8 mouse cellular contexts compared by ENCODE assay signal in the genomic region with DNA sequence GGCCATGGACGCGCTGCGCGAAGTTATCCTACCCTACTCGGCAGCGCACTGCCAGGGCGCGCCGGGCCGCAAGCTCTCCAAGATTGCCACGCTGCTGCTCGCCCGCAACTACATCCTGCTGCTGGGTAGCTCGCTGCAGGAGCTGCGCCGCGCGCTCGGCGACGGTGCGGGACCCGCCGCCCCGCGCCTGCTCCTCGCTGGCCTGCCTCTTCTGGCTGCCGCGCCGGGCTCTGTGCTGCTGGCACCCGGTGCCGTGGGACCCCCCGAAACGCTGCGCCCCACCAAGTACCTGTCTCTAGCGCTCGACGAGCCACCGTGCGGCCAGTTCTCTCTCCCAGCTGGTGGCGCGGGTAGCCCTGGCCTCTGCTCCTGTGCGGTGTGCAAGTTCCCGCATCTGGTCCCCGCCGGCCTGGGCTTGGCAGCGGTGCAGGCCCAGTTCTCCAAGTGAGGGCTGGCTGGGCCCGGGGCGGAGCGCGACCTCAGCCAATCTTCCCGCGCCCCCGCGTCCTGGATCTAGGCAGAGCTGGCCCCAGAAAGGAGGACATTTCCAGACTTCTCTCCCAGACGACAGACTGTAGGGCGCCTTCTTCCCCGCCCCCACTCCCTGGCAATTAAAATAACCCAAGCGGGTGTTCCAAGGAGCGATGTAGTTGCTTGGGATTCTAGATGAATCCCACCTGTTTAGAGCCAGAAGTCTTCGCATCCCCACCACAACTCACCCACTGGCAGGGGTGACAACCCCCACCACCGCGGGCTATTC. TPM values are rescaled to one million over a fixed set of nuclear protein-coding genes. Genes with fewer than 3 reads are reported as not detected.
DNase-seq lines count a peak whose midpoint lies in the region; ATAC-seq and TF ChIP-seq lines count a peak whose summit lies in the region.

No protein-coding gene starts in this region.

- H3K4me2 ChIP-seq in limb, embryonic 11.5 days (ENCODE audit: low read depth, severe bottlenecking) = peak overlapping the region; percentile 84

- WGBS in limb, embryonic 11.5 days = under 1% methylated on average over 62 of the region's 63 CpGs

- H3K9me3 ChIP-seq in limb, embryonic 11.5 days (ENCODE audit: control insufficient read depth, low read length) = no peaks in the 10 kb centered on the region

- H3K27ac ChIP-seq in layer of hippocampus, adult 2 months = peak overlapping the region; percentile 85
- peak overlapping the region; percentile 70 for H3K27ac ChIP-seq in cortical plate, adult 2 months (ENCODE audit: insufficient read depth, low read length)
- no peak overlapping the region for H3K27ac ChIP-seq in limb, embryonic 11.5 days (replicated peaks; ENCODE audit: low read depth, low read length)

- DNase-seq in layer of hippocampus, adult 2 months (ENCODE audit: low spot score in 2 of 2) = peak in 1 of 2 experiments; percentile 15
- DNase-seq in layer of hippocampus, adult 9-11 months = no peak
- peak; percentile 21 to 37 for DNase-seq in frontal cortex, postnatal 14 days (ENCODE audit: low spot score in 2 of 2)
- peak; percentile 58 for DNase-seq in limb, embryonic 11.5 days (ENCODE audit: low spot score)
- DNase-seq in right cerebral cortex, adult 2 months (ENCODE audit: low spot score in 2 of 2) = peak; percentile 9 to 39
- no peak for DNase-seq in spleen, adult 18-20 months
- no peak for DNase-seq in urinary bladder, postnatal 36 days (ENCODE audit: low spot score in 2 of 2)

- H3K4me3 ChIP-seq in layer of hippocampus, adult 2 months = peak overlapping the region; percentile 56
- H3K4me3 ChIP-seq in cortical plate, adult 2 months (ENCODE audit: insufficient read depth, low read length) = peak overlapping the region; percentile 48
- H3K4me3 ChIP-seq in limb, embryonic 11.5 days (ENCODE audit: low read depth, low read length) = peak overlapping the region; percentile 38

- ATAC-seq in limb, embryonic 11.5 days (ENCODE audit: insufficient number of reproducible peaks, low FRiP score, low TSS enrichment, low read depth) = no peak

- H3K36me3 ChIP-seq in limb, embryonic 11.5 days (ENCODE audit: control insufficient read depth, insufficient read depth, low read length) = no peaks in the 10 kb centered on the region

- H3K27me3 ChIP-seq in limb, embryonic 11.5 days (ENCODE audit: control insufficient read depth, insufficient read depth, low read length) = peaks cover 84% of the 10 kb centered on the region

- no peak for TF ChIP-seq CTCF in layer of hippocampus, adult 2 months (conservative IDR thresholded peaks at IDR 0.05)
- no peak for TF ChIP-seq CTCF in cortical plate, adult 2 months (IDR thresholded peaks at IDR 0.05; ENCODE audit: extremely low read depth, insufficient read depth, low read length)

- H3K9ac ChIP-seq in limb, embryonic 11.5 days (ENCODE audit: low read length) = no peak overlapping the region; the same call in 1 of the 2 replicates

- no peaks in the 10 kb centered on the region for H3K4me1 ChIP-seq in cortical plate, adult 2 months (ENCODE audit: control insufficient read depth, insufficient read depth, low read length)
- H3K4me1 ChIP-seq in limb, embryonic 11.5 days (ENCODE audit: control insufficient read depth, insufficient read depth, low read length) = peaks cover 11% of the 10 kb centered on the region

- no peak for TF ChIP-seq POLR2A in cortical plate, adult 2 months (IDR thresholded peaks at IDR 0.05; ENCODE audit: extremely low read depth, insufficient read depth, low read length)

RNA-seq across cellular contexts. Expression of gene Olig1, which starts 0.8 kb away (rescaled TPM):
- total RNA-seq in layer of hippocampus, adult 2 months (2021) = 100 to 1,000 TPM in 1 of 2 experiments, 10 to 100 TPM in 1; 95.9 to 105 TPM
- 202 and 230 TPM in 2 replicates for polyA plus RNA-seq in cortical plate, adult 2 months (2012; rRNA removed)
- 0.13 TPM in 1 of 2 replicates, not detected in the other for polyA plus RNA-seq in limb, embryonic 11.5 days (2014; fragmentation: Nextera tagmentation; extraction: Ambion mirVana)

RNA-seq across cellular contexts. Expression of gene Olig2, which starts 45.1 kb away (rescaled TPM):
- 10 to 100 TPM; 25.2 to 27.1 TPM for total RNA-seq in layer of hippocampus, adult 2 months (2021)
- polyA plus RNA-seq in cortical plate, adult 2 months (2012; rRNA removed) = 32.9 and 37.9 TPM in 2 replicates
- not detected in 2 replicates for polyA plus RNA-seq in limb, embryonic 11.5 days (2014; fragmentation: Nextera tagmentation; extraction: Ambion mirVana)

Comparison
In these comparisons a context has a peak if more than half of its experiments do, and no peak if none do; other contexts are left out.
1. DNase-seq: peak in frontal cortex, postnatal 14 days (2 of 2), limb, embryonic 11.5 days (single experiment) and right cerebral cortex, adult 2 months (2 of 2); none in layer of hippocampus, adult 9-11 months (single experiment), spleen, adult 18-20 months (0 of 2) and urinary bladder, postnatal 36 days (0 of 2).
2. RNA of gene Olig1, which starts 0.8 kb away (polyA plus RNA-seq): 202 to 230 TPM in cortical plate, adult 2 months; 0.13 TPM in limb, embryonic 11.5 days; every median in the first group is over 100 times any median in the second.
3. RNA of gene Olig2, which starts 45.1 kb away (polyA plus RNA-seq): 32.9 to 37.9 TPM in cortical plate, adult 2 months; not detected in limb, embryonic 11.5 days; every median in the first group is over 10 times any median in the second.
4. Peak in every context shown above with its lines, with median percentiles within 50 percentile points of each other: H3K4me3 ChIP-seq.